Mouse (Mus musculus) spleen, adult 18-20 months (tissue): Measurements from ENCODE around the gene Defa32.
"Not testable (repeated sequence)": the region's sequence is repeated elsewhere in the genome, so short reads cannot be mapped to it uniquely, and the experiment has no call there.

Source experiments
- DNase-seq, 2 experiments: peaks; one replicate each; pipeline ENCODE4 v3.0.0; 2022; ENCODE audit warnings: mixed read lengths in 2 of 2

The Defa32 gene

DNA sequence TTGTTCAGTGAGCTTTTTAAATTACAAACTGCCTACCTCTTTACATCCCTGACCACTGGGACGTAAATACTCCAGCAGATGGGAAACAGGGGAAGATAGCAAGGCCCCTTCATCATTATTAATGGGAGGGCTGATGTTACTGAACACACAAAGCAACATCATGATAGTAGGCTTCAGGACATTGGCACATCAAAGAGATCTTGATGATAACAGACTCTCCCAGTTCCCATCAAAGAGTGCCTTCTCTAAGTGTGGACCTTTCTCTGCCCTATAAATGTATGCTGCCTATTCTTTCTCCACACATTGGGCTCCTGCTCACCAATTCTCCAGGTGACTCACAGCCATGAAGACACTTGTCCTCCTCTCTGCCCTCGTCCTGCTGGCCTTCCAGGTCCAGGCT is at the start of gene Defa32:
Defa32 (plus strand) TSS at position 301 of the 400 bp plus-strand sequence.
- DNase-seq = not testable (repeated sequence)

DNA sequence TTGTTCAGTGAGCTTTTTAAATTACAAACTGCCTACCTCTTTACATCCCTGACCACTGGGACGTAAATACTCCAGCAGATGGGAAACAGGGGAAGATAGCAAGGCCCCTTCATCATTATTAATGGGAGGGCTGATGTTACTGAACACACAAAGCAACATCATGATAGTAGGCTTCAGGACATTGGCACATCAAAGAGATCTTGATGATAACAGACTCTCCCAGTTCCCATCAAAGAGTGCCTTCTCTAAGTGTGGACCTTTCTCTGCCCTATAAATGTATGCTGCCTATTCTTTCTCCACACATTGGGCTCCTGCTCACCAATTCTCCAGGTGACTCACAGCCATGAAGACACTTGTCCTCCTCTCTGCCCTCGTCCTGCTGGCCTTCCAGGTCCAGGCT is 19.9 kb upstream of the Defa32 start, which contains the start of gene Defa20:
Defa20 (plus strand) TSS at position 301 of the 400 bp plus-strand sequence.
- DNase-seq = not testable (repeated sequence)

DNA sequence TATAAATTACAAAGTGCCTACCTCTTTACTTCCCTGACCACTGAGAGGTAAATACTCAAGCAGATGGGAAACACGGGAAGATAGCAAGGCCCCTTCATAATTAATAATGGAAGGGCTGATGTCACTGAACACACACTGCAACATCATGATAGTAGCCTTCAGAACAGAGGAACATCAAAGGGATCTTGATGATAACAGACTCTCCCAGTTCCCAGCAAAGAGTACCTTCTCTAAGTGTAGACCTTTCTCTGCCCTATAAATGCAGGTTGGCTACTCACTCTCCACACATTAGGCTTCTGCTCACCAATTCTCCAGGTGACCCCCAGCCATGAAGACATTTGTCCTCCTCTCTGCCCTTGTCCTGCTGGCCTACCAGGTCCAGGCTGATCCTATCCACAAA is 36.3 kb downstream of the Defa32 start, which contains the start of gene Defa37:
Defa37 (plus strand) TSS at position 301 of the 400 bp plus-strand sequence.
- not testable (repeated sequence) for DNase-seq
